Mouse (Mus musculus): Measurements from ENCODE around the gene Fbxl16.

Fbxl16 gene

GRCm38 (mm10) chr17:25843636-25844395 is 34.9 kb downstream of the Fbxl16 start:
- no peak for DNase-seq

GRCm38 (mm10) chr17:25844396-25844901 is 35.6 kb downstream of the Fbxl16 start, which contains the start of gene Rhot2:
TSS of gene Rhot2 (minus strand) at chr17:25844851.
- peak; percentile 90 for DNase-seq

- no peak for DNase-seq
Measured at GRCm38 (mm10) chr17:25860229-25860628, 51.3 kb downstream of the Fbxl16 start.

- DNase-seq: peak; percentile 85
Measured at GRCm38 (mm10) chr17:25860832-25861703, 52.2 kb downstream of the Fbxl16 start, which contains the start of gene Wdr90. TSS of gene Wdr90 (minus strand) at chr17:25861501.

GRCm38 (mm10) chr17:25861704-25862612 is 53.1 kb downstream of the Fbxl16 start:
- no peak for DNase-seq

- DNase-seq: no peak
Measured at GRCm38 (mm10) chr17:25863681-25864080, 54.8 kb downstream of the Fbxl16 start.

GRCm38 (mm10) chr17:25864311-25864710 is 55.4 kb downstream of the Fbxl16 start:
- no peak for DNase-seq

GRCm38 (mm10) chr17:25865288-25865687 is 56.4 kb downstream of the Fbxl16 start:
- DNase-seq: no peak

GRCm38 (mm10) chr17:25866172-25866571 is 57.3 kb downstream of the Fbxl16 start:
- DNase-seq: no peak

GRCm38 (mm10) chr17:25867509-25867835 is 58.6 kb downstream of the Fbxl16 start:
- DNase-seq: no peak

GRCm38 (mm10) chr17:25867836-25868600 is 59.1 kb downstream of the Fbxl16 start:
- peak; percentile 62 for DNase-seq

- DNase-seq: peak; percentile 81
Measured at GRCm38 (mm10) chr17:25868601-25869191, 59.8 kb downstream of the Fbxl16 start, which contains the start of gene Mcrip2. TSS of gene Mcrip2 (minus strand) at chr17:25868764.

- DNase-seq: no peak
Measured at GRCm38 (mm10) chr17:25869498-25869897, 60.6 kb downstream of the Fbxl16 start.

- DNase-seq: no peak
Measured at GRCm38 (mm10) chr17:25869954-25870353, 61.1 kb downstream of the Fbxl16 start.
